Comparison of ENCODE assay signal across 8 mouse cellular contexts in the genomic region with DNA sequence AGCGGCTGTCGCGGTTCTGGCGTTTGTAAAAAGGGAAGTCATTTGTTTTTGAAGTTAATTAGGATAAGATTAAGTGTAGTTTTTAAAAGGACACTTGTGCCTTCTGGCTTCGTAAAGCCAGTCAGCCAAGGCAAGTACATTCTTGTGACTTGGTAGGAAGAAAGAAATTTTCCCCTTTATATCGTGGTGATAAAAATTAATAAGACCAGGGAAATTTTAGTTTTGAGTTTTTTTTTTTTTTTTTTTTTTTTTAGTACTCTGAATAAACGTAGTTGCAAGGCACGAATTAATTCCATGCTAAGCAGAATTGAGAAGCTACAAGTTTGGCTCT. TPM values are rescaled to one million over a fixed set of nuclear protein-coding genes. Genes with fewer than 3 reads are reported as not detected.
DNase-seq lines count a peak whose midpoint lies in the region; ATAC-seq and TF ChIP-seq lines count a peak whose summit lies in the region.

No protein-coding gene starts in this region.

- 0 out of 2 replicates have a peak, but pooled peaks cover 4% of the 10 kb centered on the region for H3K36me3 ChIP-seq in heart, postnatal 0 days (replicated peaks; ENCODE audit: control insufficient read depth, insufficient read depth, low read length)
- H3K36me3 ChIP-seq in hindbrain, embryonic 11.5 days (ENCODE audit: control insufficient read depth, insufficient read depth, low read length): 0 out of 2 replicates have a peak, but pooled peaks cover 3% of the 10 kb centered on the region
- peaks cover 30% of the 10 kb centered on the region for H3K36me3 ChIP-seq in midbrain, embryonic 10.5 days

- TF ChIP-seq CTCF in heart, postnatal 0 days (IDR thresholded peaks at IDR 0.05; ENCODE audit: low read depth): no peak

- H3K27ac ChIP-seq in heart, postnatal 0 days (ENCODE audit: low read depth): peak overlapping the region; percentile 91
- peak overlapping the region; percentile 92 for H3K27ac ChIP-seq in hindbrain, embryonic 11.5 days (ENCODE audit: low read depth, low read length)
- H3K27ac ChIP-seq in midbrain, embryonic 10.5 days (replicated peaks): peak overlapping the region; percentile 98

- H3K4me2 ChIP-seq in heart, postnatal 0 days (ENCODE audit: low read depth, low read length): peak overlapping the region; percentile 80
- H3K4me2 ChIP-seq in hindbrain, embryonic 11.5 days (replicated peaks; ENCODE audit: low read depth, low read length): peak overlapping the region; percentile 55

- TF ChIP-seq EP300 in heart, postnatal 0 days (IDR thresholded peaks at IDR 0.05; ENCODE audit: low read depth): no peak

- no peak for ATAC-seq in heart, postnatal 0 days (ENCODE audit: insufficient read depth, low read depth)
- ATAC-seq in hindbrain, embryonic 11.5 days (ENCODE audit: low FRiP score): no peak

- no peak for DNase-seq in heart, postnatal 0 days (ENCODE audit: low spot score)
- no peak for DNase-seq in heart, postnatal 14 days
- peak; percentile 87 for DNase-seq in MEL-GATA-1-ER (ENCODE audit: extremely low read depth, low read depth)
- no peak for DNase-seq in hindbrain, embryonic 11.5 days (ENCODE audit: low spot score)
- no peak for DNase-seq in midbrain, embryonic 10.5 days (ENCODE audit: low spot score)
- DNase-seq in cerebellum, postnatal 36 days: no peak
- no peak for DNase-seq in frontal cortex, adult 2 months (ENCODE audit: extremely low spot score in 1 of 2, low spot score in 1 of 2)
- no peak for DNase-seq in Muller cell, postnatal 12 days (ENCODE audit: inconsistent ontology term)

- H3K4me1 ChIP-seq in heart, postnatal 0 days (ENCODE audit: control insufficient read depth, insufficient read depth): peaks cover 13% of the 10 kb centered on the region; the same call in 1 of the 2 replicates
- peaks cover 4% of the 10 kb centered on the region; the same call in 1 of the 2 replicates for H3K4me1 ChIP-seq in hindbrain, embryonic 11.5 days (replicated peaks; ENCODE audit: control insufficient read depth, insufficient read depth, low read length)
- H3K4me1 ChIP-seq in midbrain, embryonic 10.5 days: peaks cover 28% of the 10 kb centered on the region

- no peaks in the 10 kb centered on the region for H3K27me3 ChIP-seq in heart, postnatal 0 days (ENCODE audit: control insufficient read depth, insufficient read depth, low read length)
- H3K27me3 ChIP-seq in hindbrain, embryonic 11.5 days (ENCODE audit: control insufficient read depth, insufficient read depth, low read length): no peaks in the 10 kb centered on the region
- H3K27me3 ChIP-seq in midbrain, embryonic 10.5 days (ENCODE audit: low read depth, poor library complexity, severe bottlenecking): no peaks in the 10 kb centered on the region

- intact Hi-C loops in heart, postnatal 14 days (cut with DNase I): no loop called here

- WGBS in heart, postnatal 0 days: under 1% methylated on average over 8 of the region's 8 CpGs
- WGBS in hindbrain, embryonic 11.5 days: 1% methylated on average over 8 of the region's 8 CpGs
- 2% methylated on average over 8 of the region's 8 CpGs for WGBS in midbrain, embryonic 10.5 days

- H3K9me3 ChIP-seq in heart, postnatal 0 days (replicated peaks; ENCODE audit: control insufficient read depth, low read length): no peaks in the 10 kb centered on the region
- no peaks in the 10 kb centered on the region for H3K9me3 ChIP-seq in hindbrain, embryonic 11.5 days (ENCODE audit: control insufficient read depth, low read length)
- H3K9me3 ChIP-seq in midbrain, embryonic 10.5 days (replicated peaks): no peaks in the 10 kb centered on the region

- H3K4me3 ChIP-seq in heart, postnatal 0 days (ENCODE audit: low read depth, low read length): peak overlapping the region; percentile 86
- H3K4me3 ChIP-seq in hindbrain, embryonic 11.5 days (ENCODE audit: low read depth, low read length): peak overlapping the region; percentile 86
- peak overlapping the region; percentile 95 for H3K4me3 ChIP-seq in midbrain, embryonic 10.5 days

- H3K9ac ChIP-seq in heart, postnatal 0 days (replicated peaks; ENCODE audit: low read depth, low read length): peak overlapping the region; percentile 77
- peak overlapping the region; percentile 95 for H3K9ac ChIP-seq in hindbrain, embryonic 11.5 days (ENCODE audit: low read depth, low read length)

RNA-seq across cellular contexts. Expression of a gene that starts 0.9 kb away (rescaled TPM):
- total RNA-seq in heart, postnatal 0 days (2014; rRNA removed; ENCODE audit: low replicate concordance): 15.7 and 16.6 TPM in 2 replicates
- polyA plus RNA-seq in heart, postnatal 0 days (2015; fragmentation: Nextera tagmentation; extraction: Ambion mirVana): 4.0 and 5.1 TPM in 2 replicates
- total RNA-seq in heart, postnatal 14 days (2021): 10 to 100 TPM in 1 of 2 experiments, 1 to 10 TPM in 1; 8.9 to 12.4 TPM
- 38.2 and 43.1 TPM in 2 replicates for polyA plus RNA-seq in hindbrain, embryonic 11.5 days (2014; fragmentation: Nextera tagmentation; extraction: Ambion mirVana)
- polyA plus RNA-seq in midbrain, embryonic 10.5 days (2016; fragmentation: Nextera tagmentation; extraction: Ambion mirVana): 37.4 and 41.3 TPM in 2 replicates
- polyA plus RNA-seq in frontal cortex, adult 2 months (2012; rRNA removed): 6.3 and 6.4 TPM in 2 replicates

RNA-seq across cellular contexts. Expression of a gene that starts 18.3 kb away (rescaled TPM):
- 35.8 and 36.8 TPM in 2 replicates for total RNA-seq in heart, postnatal 0 days (2014; rRNA removed; ENCODE audit: low replicate concordance)
- 7.9 and 9.9 TPM in 2 replicates for polyA plus RNA-seq in heart, postnatal 0 days (2015; fragmentation: Nextera tagmentation; extraction: Ambion mirVana)
- 10 to 100 TPM; 35.1 to 35.8 TPM for total RNA-seq in heart, postnatal 14 days (2021)
- polyA plus RNA-seq in hindbrain, embryonic 11.5 days (2014; fragmentation: Nextera tagmentation; extraction: Ambion mirVana): 25.2 and 29.4 TPM in 2 replicates
- 19.6 and 19.9 TPM in 2 replicates for polyA plus RNA-seq in midbrain, embryonic 10.5 days (2016; fragmentation: Nextera tagmentation; extraction: Ambion mirVana)
- polyA plus RNA-seq in frontal cortex, adult 2 months (2012; rRNA removed): 23.3 and 23.5 TPM in 2 replicates
